Mouse (Mus musculus): ENCODE results near the gene Triml1. TPM values are rescaled to one million over a fixed set of nuclear protein-coding genes. Genes with fewer than 3 reads are reported as not detected.

Gene Triml1
- polyA plus RNA-seq, 2 experiments, result not detected

DNA sequence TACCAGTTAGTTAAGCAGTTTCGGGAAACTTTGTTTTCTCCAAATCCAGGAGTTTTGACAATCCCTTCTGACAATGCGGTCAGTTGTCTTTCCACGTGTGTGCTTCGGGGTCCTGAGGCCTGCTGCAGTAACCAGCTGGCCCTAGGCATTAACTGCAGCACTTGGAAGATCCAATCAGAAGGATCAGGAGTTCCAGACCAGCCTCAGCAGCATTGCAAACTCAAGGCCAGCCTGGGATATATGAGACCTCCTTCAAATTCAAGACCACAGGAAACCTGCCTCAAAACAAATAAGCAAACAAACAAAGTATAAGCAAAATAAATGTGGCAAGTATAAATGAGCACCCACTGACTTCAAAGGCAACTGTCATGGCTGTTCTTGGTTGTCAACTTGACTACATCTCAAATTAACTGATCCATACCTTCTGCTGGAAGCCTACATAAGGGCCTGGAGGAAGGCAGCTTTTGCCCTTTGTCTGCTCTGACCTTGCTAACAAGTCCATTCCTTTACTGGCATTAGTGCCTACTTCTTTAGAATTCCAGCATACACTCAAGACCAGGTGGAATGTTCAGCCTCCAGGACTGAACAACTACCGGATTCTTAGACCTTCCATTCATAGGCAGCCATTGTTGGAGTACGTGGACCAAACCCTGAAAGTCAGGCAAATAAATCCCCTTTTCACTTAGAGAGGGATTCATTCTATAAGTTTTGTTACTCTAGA is 35.6 kb upstream of the Triml1 start:
- no peaks in the 10 kb centered on the region for H3K9me3 ChIP-seq (ENCODE audit: control insufficient read depth, low read length)
- no peaks in the 10 kb centered on the region for H3K27me3 ChIP-seq (ENCODE audit: control insufficient read depth, insufficient read depth, low read length)
- no peak overlapping the region for H3K27ac ChIP-seq
- H3K9ac ChIP-seq (replicated peaks), result no peak overlapping the region
- no peak overlapping the region for H3K4me3 ChIP-seq (ENCODE audit: insufficient read depth in 1 of 2, low read depth in 2 of 2, low read length in 2 of 2)
- no peak overlapping the region for H3K4me2 ChIP-seq (ENCODE audit: low read depth)
- no peak for TF ChIP-seq EP300 (IDR thresholded peaks at IDR 0.05; ENCODE audit: low read depth)
- TF ChIP-seq CTCF (IDR thresholded peaks at IDR 0.05; ENCODE audit: low read depth), result no peak
- no peak for DNase-seq (ENCODE audit: low read depth in 3 of 3, low spot score in 3 of 3)
- no peak for ATAC-seq (ENCODE audit: insufficient read depth)
- H3K4me1 ChIP-seq (replicated peaks; ENCODE audit: control insufficient read depth in 2 of 2, insufficient read depth in 2 of 2, low read length in 1 of 2), result no peaks in the 10 kb centered on the region
- H3K36me3 ChIP-seq (replicated peaks; ENCODE audit: control insufficient read depth, insufficient read depth, low read depth), result no peaks in the 10 kb centered on the region
- WGBS (ENCODE audit: insufficient replicate concordance), result 66% methylated on average over 6 of the region's 6 CpGs

DNA sequence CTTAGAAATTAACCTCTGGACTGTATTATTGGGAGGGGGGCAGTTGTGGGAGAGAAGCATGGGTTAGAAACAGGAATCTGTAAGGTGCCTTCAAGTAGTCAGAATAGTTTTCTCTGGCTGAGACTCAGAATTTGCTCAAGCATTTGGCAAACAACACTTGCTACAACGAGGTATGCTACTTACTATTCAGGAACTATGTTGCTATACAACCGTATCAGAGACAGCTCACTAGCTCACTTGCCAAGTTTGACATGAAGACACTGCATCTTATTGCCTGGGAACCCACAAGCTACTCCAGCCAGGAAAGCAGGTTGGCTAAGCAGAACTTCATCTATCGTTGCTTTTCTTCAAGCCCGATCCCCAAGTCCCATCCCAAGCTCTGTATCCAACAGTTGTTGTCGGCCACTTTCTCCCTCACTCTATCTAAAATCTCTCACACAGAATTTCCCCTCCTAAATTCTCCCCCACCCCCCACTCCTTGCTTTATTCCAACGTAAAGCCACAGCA is 28.0 kb upstream of the Triml1 start:
- no peak for DNase-seq (ENCODE audit: low read depth in 3 of 3, low spot score in 3 of 3)
- no peak overlapping the region for H3K4me3 ChIP-seq (ENCODE audit: insufficient read depth in 1 of 2, low read depth in 2 of 2, low read length in 2 of 2)
- 73% methylated on average over 6 of the region's 6 CpGs for WGBS (ENCODE audit: insufficient replicate concordance)
- H3K4me2 ChIP-seq (ENCODE audit: low read depth), result no peak overlapping the region
- H3K27ac ChIP-seq, result no peak overlapping the region
- TF ChIP-seq CTCF (IDR thresholded peaks at IDR 0.05; ENCODE audit: low read depth) (no peak), EP300 (IDR thresholded peaks at IDR 0.05; ENCODE audit: low read depth) (no peak)
- no peaks in the 10 kb centered on the region for H3K9me3 ChIP-seq (ENCODE audit: control insufficient read depth, low read length)
- no peaks in the 10 kb centered on the region for H3K4me1 ChIP-seq (replicated peaks; ENCODE audit: control insufficient read depth in 2 of 2, insufficient read depth in 2 of 2, low read length in 1 of 2)
- H3K36me3 ChIP-seq (replicated peaks; ENCODE audit: control insufficient read depth, insufficient read depth, low read depth), result no peaks in the 10 kb centered on the region
- no peaks in the 10 kb centered on the region for H3K27me3 ChIP-seq (ENCODE audit: control insufficient read depth, insufficient read depth, low read length)
- H3K9ac ChIP-seq (replicated peaks), result no peak overlapping the region
- no peak for ATAC-seq (ENCODE audit: insufficient read depth)

- DNase-seq (ENCODE audit: low read depth in 3 of 3, low spot score in 3 of 3) (no peak), ATAC-seq (ENCODE audit: insufficient read depth) (no peak)
- H3K27ac ChIP-seq, result no peak overlapping the region
- no peak overlapping the region for H3K4me3 ChIP-seq (ENCODE audit: insufficient read depth in 1 of 2, low read depth in 2 of 2, low read length in 2 of 2)
- H3K4me1 ChIP-seq (replicated peaks; ENCODE audit: control insufficient read depth in 2 of 2, insufficient read depth in 2 of 2, low read length in 1 of 2), result no peaks in the 10 kb centered on the region
- H3K9me3 ChIP-seq (ENCODE audit: control insufficient read depth, low read length), result no peaks in the 10 kb centered on the region
- TF ChIP-seq CTCF (IDR thresholded peaks at IDR 0.05; ENCODE audit: low read depth), result no peak
- no peak for TF ChIP-seq EP300 (IDR thresholded peaks at IDR 0.05; ENCODE audit: low read depth)
- H3K36me3 ChIP-seq (replicated peaks; ENCODE audit: control insufficient read depth, insufficient read depth, low read depth), result no peaks in the 10 kb centered on the region
- H3K27me3 ChIP-seq (ENCODE audit: control insufficient read depth, insufficient read depth, low read length), result no peaks in the 10 kb centered on the region
- no peak overlapping the region for H3K4me2 ChIP-seq (ENCODE audit: low read depth)
- WGBS (ENCODE audit: insufficient replicate concordance), result 67% methylated on average over 4 of the region's 4 CpGs
- H3K9ac ChIP-seq (replicated peaks), result no peak overlapping the region
Observed at GRCm38 (mm10) chr8:43168083-43168482, 26.8 kb upstream of the Triml1 start.

- H3K27ac ChIP-seq, result no peak overlapping the region
- no peaks in the 10 kb centered on the region for H3K36me3 ChIP-seq (replicated peaks; ENCODE audit: control insufficient read depth, insufficient read depth, low read depth)
- no peak overlapping the region for H3K4me3 ChIP-seq (ENCODE audit: insufficient read depth in 1 of 2, low read depth in 2 of 2, low read length in 2 of 2)
- no peak overlapping the region for H3K9ac ChIP-seq (replicated peaks)
- DNase-seq (ENCODE audit: low read depth in 3 of 3, low spot score in 3 of 3) (no peak), ATAC-seq (ENCODE audit: insufficient read depth) (no peak)
- H3K9me3 ChIP-seq (ENCODE audit: control insufficient read depth, low read length), result no peaks in the 10 kb centered on the region
- WGBS (ENCODE audit: insufficient replicate concordance), result 45% methylated on average over 3 of the region's 3 CpGs
- H3K4me2 ChIP-seq (ENCODE audit: low read depth), result no peak overlapping the region
- no peaks in the 10 kb centered on the region for H3K4me1 ChIP-seq (replicated peaks; ENCODE audit: control insufficient read depth in 2 of 2, insufficient read depth in 2 of 2, low read length in 1 of 2)
- H3K27me3 ChIP-seq (ENCODE audit: control insufficient read depth, insufficient read depth, low read length), result no peaks in the 10 kb centered on the region
- no peak for TF ChIP-seq CTCF (IDR thresholded peaks at IDR 0.05; ENCODE audit: low read depth)
Observed at GRCm38 (mm10) chr8:43164453-43164852, 23.2 kb upstream of the Triml1 start.

GRCm38 (mm10) chr8:43163255-43163654 is 22.0 kb upstream of the Triml1 start:
- WGBS (ENCODE audit: insufficient replicate concordance), result 42% methylated on average over 11 of the region's 11 CpGs
- no peaks in the 10 kb centered on the region for H3K9me3 ChIP-seq (ENCODE audit: control insufficient read depth, low read length)
- ATAC-seq (ENCODE audit: insufficient read depth) (no peak), DNase-seq (ENCODE audit: low read depth in 3 of 3, low spot score in 3 of 3) (no peak)
- no peak overlapping the region for H3K9ac ChIP-seq (replicated peaks)
- no peaks in the 10 kb centered on the region for H3K36me3 ChIP-seq (replicated peaks; ENCODE audit: control insufficient read depth, insufficient read depth, low read depth)
- no peak overlapping the region for H3K4me2 ChIP-seq (ENCODE audit: low read depth)
- H3K4me3 ChIP-seq (ENCODE audit: insufficient read depth in 1 of 2, low read depth in 2 of 2, low read length in 2 of 2), result no peak overlapping the region
- H3K27ac ChIP-seq, result no peak overlapping the region
- H3K4me1 ChIP-seq (replicated peaks; ENCODE audit: control insufficient read depth in 2 of 2, insufficient read depth in 2 of 2, low read length in 1 of 2), result no peaks in the 10 kb centered on the region
- TF ChIP-seq CTCF (IDR thresholded peaks at IDR 0.05; ENCODE audit: low read depth) (no peak), EP300 (IDR thresholded peaks at IDR 0.05; ENCODE audit: low read depth) (no peak)
- H3K27me3 ChIP-seq (ENCODE audit: control insufficient read depth, insufficient read depth, low read length), result no peaks in the 10 kb centered on the region

Data from liver, embryonic 14.5 days (tissue).